Mouse (Mus musculus) embryonic facial prominence, embryonic 14.5 days (tissue): Measurements from ENCODE around the gene Cfap69. TPM values are rescaled to one million over a fixed set of nuclear protein-coding genes. Genes with fewer than 3 reads are reported as not detected.
A peak's percentile ranks its signal among the peaks of the same experiment; 100 is the strongest.

Experiments used
- ATAC-seq: fragments of 200-750 bp; cut with Nextera tagmentation; 2 replicates; pipeline ENCODE4 v1.8.0; 2017; ENCODE audit warnings: low read depth, moderate number of reproducible peaks, moderate TSS enrichment
- DNase-seq: peaks from one replicate; pipeline ENCODE4 v3.0.0-alpha.2; 2015; ENCODE audit warnings: low spot score
- H3K27ac ChIP-seq: fragments of 300-500 bp; sonication (generic); replicated peaks from 2 replicates; pipeline ENCODE4 v1.5.1; 2014; ENCODE audit warnings: low read depth, mild to moderate bottlenecking, low read length, moderate library complexity
- H3K27me3 ChIP-seq: fragments of 300-500 bp; sonication (generic); replicated peaks from 2 replicates; pipeline ENCODE4 v1.6.1; 2014; ENCODE audit warnings: low read length; ENCODE audit not compliant: control insufficient read depth, insufficient read depth
- H3K36me3 ChIP-seq: fragments of 300-500 bp; sonication (generic); 2 replicates; pipeline ENCODE4 v1.6.1; 2014; ENCODE audit warnings: low read length, mixed read lengths; ENCODE audit not compliant: control insufficient read depth, insufficient read depth
- H3K4me1 ChIP-seq: fragments of 300-500 bp; sonication (generic); 2 replicates; pipeline ENCODE4 v1.6.1; 2014; ENCODE audit warnings: antibody characterized with exemption, low read length; ENCODE audit not compliant: control insufficient read depth, insufficient read depth
- H3K4me2 ChIP-seq: fragments of 300-500 bp; sonication (generic); 2 replicates; pipeline ENCODE4 v1.6.1; 2014; ENCODE audit warnings: low read depth, mild to moderate bottlenecking, low read length, moderate library complexity, mixed read lengths
- H3K4me3 ChIP-seq: fragments of 300-500 bp; sonication (generic); 2 replicates; pipeline ENCODE4 v1.5.1; 2014; ENCODE audit warnings: low read depth, mild to moderate bottlenecking, low read length
- H3K9ac ChIP-seq: fragments of 300-500 bp; sonication (generic); 2 replicates; pipeline ENCODE4 v1.6.1; 2014; ENCODE audit warnings: low read depth, mild to moderate bottlenecking, low read length, moderate library complexity, mixed read lengths
- H3K9me3 ChIP-seq: fragments of 300-500 bp; sonication (generic); 2 replicates; pipeline ENCODE4 v1.6.1; 2016; ENCODE audit warnings: low read length; ENCODE audit not compliant: control insufficient read depth
- WGBS: fragments of 180-500 bp; shearing (Covaris S2); extraction: QIAGEN DNeasy Blood & Tissue Kit; methylation state at CpG from one replicate; pipeline ENCODE4 v1.1.7; 2014; 5-methylcytosine and 5-hydroxymethylcytosine counted together
- polyA plus RNA-seq: library from polyadenylated mRNA; unstranded; fragments of >200 nt; fragmentation: Nextera tagmentation; extraction: Ambion mirVana; gene quantifications from 2 replicates; pipeline ENCODE4 v1.2.1, GENCODE M21; 2014

Gene Cfap69
- polyA plus RNA-seq = 3.3 and 4.2 TPM in 2 replicates

GRCm38 (mm10) chr5:5663655-5664370 is at the start of gene Cfap69:
Gene Cfap69, minus strand, starts transcription at chr5:5664239.
- no peaks in the 10 kb centered on the region for H3K36me3 ChIP-seq
- peaks cover 4% of the 10 kb centered on the region; the same call in 1 of the 2 replicates for H3K4me1 ChIP-seq
- DNase-seq (peak; percentile 93), ATAC-seq (peak; percentile 97)
- no peak within 1 kb of the TSS for H3K27ac ChIP-seq
- WGBS = under 1% methylated on average over 43 of the region's 48 CpGs
- H3K27me3 ChIP-seq = no peaks in the 10 kb centered on the region; the same call in 1 of the 2 replicates
- no peaks in the 10 kb centered on the region for H3K9me3 ChIP-seq
- peak within 1 kb of the TSS; percentile 97 for H3K4me2 ChIP-seq
- H3K4me3 ChIP-seq = peak within 1 kb of the TSS; percentile 75
- peak within 1 kb of the TSS; percentile 70 for H3K9ac ChIP-seq

DNA sequence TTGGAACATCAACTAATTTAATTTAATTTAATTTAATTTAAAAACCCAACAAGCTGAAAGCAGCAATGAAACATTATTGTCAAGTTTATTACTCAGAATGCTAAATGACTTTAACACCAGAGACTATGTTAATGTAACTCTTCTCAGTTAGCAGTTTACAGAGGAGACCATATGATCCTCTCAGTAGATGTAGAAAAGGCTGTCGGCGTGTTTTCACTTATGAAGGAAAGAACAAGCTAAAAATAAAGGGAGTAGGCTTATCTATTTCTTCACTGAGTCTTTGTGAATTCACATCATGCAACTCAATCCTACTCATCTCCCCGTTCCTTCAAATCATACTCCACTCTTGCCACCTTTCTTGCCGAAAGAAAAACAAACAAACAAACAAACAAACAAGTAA is 47.0 kb upstream of the Cfap69 start:
- Histone ChIP-seq H3K36me3 (no peaks in the 10 kb centered on the region), H3K4me1 (no peaks in the 10 kb centered on the region), H3K4me3 (no peak overlapping the region), H3K27ac (no peak overlapping the region), H3K9me3 (no peaks in the 10 kb centered on the region), H3K4me2 (no peak overlapping the region), H3K9ac (no peak overlapping the region), H3K27me3 (no peaks in the 10 kb centered on the region)
- 73% methylated on average over 4 of the region's 4 CpGs for WGBS
- no peak for ATAC-seq
- no peak for DNase-seq

DNA sequence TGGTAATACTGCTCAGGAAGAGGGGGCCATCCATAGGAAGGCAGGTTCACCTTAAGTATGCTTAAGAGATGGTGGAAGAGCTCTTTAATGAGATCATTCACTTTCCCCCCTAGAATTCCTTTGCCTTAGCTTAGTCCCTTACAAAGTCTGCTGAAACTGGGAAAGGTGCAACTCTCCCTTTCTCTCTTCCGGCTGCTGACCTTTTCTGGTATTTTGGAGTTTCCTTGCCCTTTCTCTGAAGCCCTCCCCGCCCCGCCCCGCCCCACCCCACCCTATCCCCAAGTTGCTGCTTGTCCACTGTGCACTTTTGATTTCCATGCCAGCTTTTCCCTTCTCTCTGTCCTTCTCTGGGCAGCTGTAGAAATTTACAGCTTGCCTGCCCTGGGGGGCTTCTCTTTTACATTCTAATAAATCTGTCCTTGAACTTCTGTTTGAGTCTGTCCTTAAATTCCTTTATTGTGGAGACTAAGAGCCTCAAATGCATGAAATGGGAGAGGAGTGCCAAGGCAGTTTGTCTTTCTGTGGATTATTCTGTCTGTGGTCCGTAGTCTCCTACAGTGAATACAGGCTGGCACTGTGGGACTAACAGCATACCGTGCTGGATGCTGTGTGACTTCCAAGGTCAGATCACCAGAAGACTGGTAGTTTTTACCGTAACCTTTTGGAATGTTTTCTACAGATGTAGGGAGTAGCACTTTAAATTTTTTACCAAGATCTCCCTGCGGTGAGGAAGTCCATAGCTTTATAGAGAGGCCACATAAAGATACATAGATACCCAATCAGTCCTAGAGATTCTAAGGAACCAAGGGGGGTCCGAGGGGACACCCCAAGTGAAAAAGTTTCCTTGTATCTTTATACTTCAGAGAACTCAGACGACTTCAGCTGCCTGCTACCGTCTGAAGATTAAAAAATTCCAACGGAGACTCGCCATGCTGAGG is 43.6 kb upstream of the Cfap69 start:
- H3K27me3 ChIP-seq = no peaks in the 10 kb centered on the region
- no peak for ATAC-seq
- H3K4me2 ChIP-seq = peak overlapping the region; percentile 15; the same call in 1 of the 2 replicates
- no peaks in the 10 kb centered on the region for H3K36me3 ChIP-seq
- no peaks in the 10 kb centered on the region for H3K4me1 ChIP-seq
- WGBS = 55% methylated on average over 13 of the region's 13 CpGs
- no peak overlapping the region for H3K9ac ChIP-seq
- H3K27ac ChIP-seq = no peak overlapping the region
- no peak for DNase-seq
- H3K9me3 ChIP-seq = no peaks in the 10 kb centered on the region
- H3K4me3 ChIP-seq = no peak overlapping the region

DNA sequence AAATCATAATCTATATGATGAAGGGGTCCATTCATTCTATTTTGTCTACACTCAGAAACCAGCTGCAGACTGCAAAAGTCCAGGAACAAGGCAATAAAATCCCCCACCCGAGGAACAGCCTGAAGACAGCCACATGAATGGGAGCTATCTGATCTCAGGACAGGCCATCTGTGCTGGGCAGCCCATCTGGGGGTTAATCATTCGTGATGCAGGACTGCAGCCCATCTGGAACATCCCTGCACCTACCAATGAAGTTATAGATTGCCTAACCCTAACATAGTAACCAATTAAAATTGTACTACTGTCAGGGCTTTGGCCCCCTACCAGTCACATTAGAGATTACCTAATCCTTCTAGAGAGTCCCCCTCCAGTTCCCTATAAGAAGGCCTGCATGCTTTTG is 41.0 kb upstream of the Cfap69 start:
- WGBS = 62% methylated on average over 2 of the region's 2 CpGs

GRCm38 (mm10) chr5:5700386-5700785 is 36.3 kb upstream of the Cfap69 start:
- Histone ChIP-seq H3K36me3 (no peaks in the 10 kb centered on the region), H3K4me2 (no peak overlapping the region), H3K9me3 (no peaks in the 10 kb centered on the region), H3K9ac (no peak overlapping the region), H3K27me3 (no peaks in the 10 kb centered on the region), H3K4me3 (no peak overlapping the region), H3K27ac (no peak overlapping the region), H3K4me1 (no peaks in the 10 kb centered on the region)
- ATAC-seq = no peak
- WGBS = 67% methylated on average over 2 of the region's 2 CpGs
- DNase-seq = no peak

More for the DNA sequence above, 41.0 kb upstream of the Cfap69 start:
- Histone ChIP-seq H3K4me1 (no peaks in the 10 kb centered on the region), H3K36me3 (no peaks in the 10 kb centered on the region), H3K27me3 (no peaks in the 10 kb centered on the region), H3K27ac (no peak overlapping the region), H3K4me2 (no peak overlapping the region), H3K9ac (no peak overlapping the region), H3K4me3 (no peak overlapping the region), H3K9me3 (no peaks in the 10 kb centered on the region)
- DNase-seq = no peak
- ATAC-seq = no peak

DNA sequence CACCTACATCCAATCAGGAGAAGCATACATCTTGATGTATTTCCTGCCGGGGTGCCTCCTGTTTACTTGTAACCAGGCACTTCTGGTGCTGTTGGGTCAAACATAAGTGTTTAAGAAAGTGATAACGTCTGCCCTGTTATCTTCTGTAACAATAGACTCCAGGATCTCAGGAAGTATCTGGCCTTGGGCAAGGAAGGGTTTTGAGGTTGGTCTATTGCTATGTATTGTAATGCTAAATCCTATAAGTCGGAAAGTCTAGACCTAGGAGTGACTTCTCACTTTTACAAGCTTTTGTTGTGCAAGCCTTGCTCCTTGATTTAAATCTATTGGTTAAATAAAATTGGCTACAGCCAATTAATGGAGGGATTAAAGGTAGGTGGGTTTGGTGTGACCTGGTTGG is 34.8 kb upstream of the Cfap69 start:
- DNase-seq (no peak), ATAC-seq (no peak)
- Histone ChIP-seq H3K9me3 (no peaks in the 10 kb centered on the region), H3K36me3 (no peaks in the 10 kb centered on the region), H3K4me1 (no peaks in the 10 kb centered on the region), H3K9ac (no peak overlapping the region), H3K4me3 (no peak overlapping the region), H3K4me2 (no peak overlapping the region), H3K27me3 (no peaks in the 10 kb centered on the region), H3K27ac (no peak overlapping the region)
- WGBS = 69% methylated on average over 3 of the region's 3 CpGs

- no peak overlapping the region for H3K4me3 ChIP-seq
- H3K4me2 ChIP-seq = no peak overlapping the region
- no peaks in the 10 kb centered on the region for H3K27me3 ChIP-seq
- H3K4me1 ChIP-seq = peaks cover 3% of the 10 kb centered on the region; the same call in 1 of the 2 replicates
- no peaks in the 10 kb centered on the region for H3K36me3 ChIP-seq
- DNase-seq (no peak), ATAC-seq (no peak)
- H3K9ac ChIP-seq = no peak overlapping the region
- no peaks in the 10 kb centered on the region for H3K9me3 ChIP-seq
- WGBS = 86% methylated on average over 5 of the region's 5 CpGs
- no peak overlapping the region for H3K27ac ChIP-seq
These were observed 31.4 kb upstream of the Cfap69 start for GRCm38 (mm10) chr5:5695401-5695942.

- Histone ChIP-seq H3K4me2 (peak within 1 kb of the TSS; percentile 71), H3K4me3 (peak within 1 kb of the TSS; percentile 80), H3K9ac (peak within 1 kb of the TSS; percentile 87), H3K9me3 (no peaks in the 10 kb centered on the region), H3K27ac (peak within 1 kb of the TSS; percentile 68), H3K4me1 (peaks cover 3% of the 10 kb centered on the region; the same call in 1 of the 2 replicates), H3K36me3 (no peaks in the 10 kb centered on the region), H3K27me3 (no peaks in the 10 kb centered on the region)
- DNase-seq = peak; percentile 75
- ATAC-seq = peak; percentile 95
- 2% methylated on average over 20 of the region's 66 CpGs for WGBS
These were observed 30.1 kb upstream of the Cfap69 start, which contains the start of gene Steap2 for GRCm38 (mm10) chr5:5693956-5694653. Gene Steap2, minus strand, starts transcription at chr5:5694578.
